Mouse (Mus musculus) G1E (cell line): ENCODE data around the gene Krtap3-1. TPM values are rescaled to one million over a fixed set of nuclear protein-coding genes. Genes with fewer than 3 reads are reported as not detected.

Experiments
- ATAC-seq: 2 replicates; pipeline ENCODE4 v1.8.0; 2016; ENCODE audit warnings: mild to moderate bottlenecking; ENCODE audit not compliant: insufficient number of reproducible peaks, poor library complexity, low FRiP score, severe bottlenecking; ENCODE audit errors: extremely low read depth
- DNase-seq: peaks from one replicate; pipeline ENCODE4 v3.0.0; 2012; ENCODE audit warnings: low spot score
- H3K27me3 ChIP-seq: 2 replicates; pipeline ENCODE4 v1.6.1; 2012; ENCODE audit warnings: mild to moderate bottlenecking, low read length, inconsistent platforms; ENCODE audit not compliant: insufficient read depth
- H3K36me3 ChIP-seq: replicated peaks from 2 replicates; pipeline ENCODE3; 2012; ENCODE audit warnings: mild to moderate bottlenecking, inconsistent platforms
- H3K4me1 ChIP-seq: 2 replicates; pipeline ENCODE4 v1.6.1; 2012; ENCODE audit warnings: low read depth, low read length, inconsistent platforms, mixed read lengths; ENCODE audit not compliant: insufficient read depth
- H3K4me3 ChIP-seq: 2 replicates; pipeline ENCODE4 v1.5.1; 2012; ENCODE audit warnings: low read depth, mild to moderate bottlenecking, inconsistent platforms, low read length, moderate library complexity, mixed read lengths
- H3K9me3 ChIP-seq: replicated peaks from 2 replicates; pipeline ENCODE4 v1.6.1; 2012; ENCODE audit warnings: inconsistent platforms
- CTCF ChIP-seq: IDR thresholded peaks from 2 replicates; pipeline ENCODE4 v1.5.1; 2012; ENCODE audit warnings: low read depth, low read length, inconsistent platforms, mixed read lengths
- GATA1 ChIP-seq: IDR thresholded peaks from 2 replicates; pipeline ENCODE4 v1.6.1; 2012; ENCODE audit warnings: borderline replicate concordance, low read length, inconsistent platforms, mixed read lengths
- GATA2 ChIP-seq: IDR thresholded peaks from 2 replicates; pipeline ENCODE4 v1.6.1; 2012; ENCODE audit warnings: low read depth, low read length, inconsistent platforms, borderline replicate concordance
- POLR2AphosphoS5 ChIP-seq: IDR thresholded peaks from 2 replicates; pipeline ENCODE4 v1.6.1; 2012; ENCODE audit warnings: low read depth, low read length, inconsistent platforms; ENCODE audit not compliant: insufficient replicate concordance
- TAL1 ChIP-seq: conservative IDR thresholded peaks from 2 replicates; pipeline ENCODE4 v1.6.1; 2012; ENCODE audit warnings: low read depth, low read length, inconsistent platforms, mixed read lengths
- polyA plus RNA-seq: library from polyadenylated mRNA; stranded (reverse); fragments of >175 nt; gene quantifications from 2 replicates; pipeline ENCODE4 v1.2.3, GENCODE M21; 2012
- total RNA-seq, 2 experiments: library from RNA; stranded (forward) in 1 of 2; stranded (reverse) in 1 of 2; fragments of 200-1000 nt in 1 of 2; fragments of >200 nt in 1 of 2; fragmentation: Nextera tagmentation in 1 of 2; gene quantifications; 2 replicates each; pipeline ENCODE4 v1.2.3; 2014 to 2017

Krtap3-1 gene
- total and polyA plus RNA-seq, 3 experiments = not detected

DNA sequence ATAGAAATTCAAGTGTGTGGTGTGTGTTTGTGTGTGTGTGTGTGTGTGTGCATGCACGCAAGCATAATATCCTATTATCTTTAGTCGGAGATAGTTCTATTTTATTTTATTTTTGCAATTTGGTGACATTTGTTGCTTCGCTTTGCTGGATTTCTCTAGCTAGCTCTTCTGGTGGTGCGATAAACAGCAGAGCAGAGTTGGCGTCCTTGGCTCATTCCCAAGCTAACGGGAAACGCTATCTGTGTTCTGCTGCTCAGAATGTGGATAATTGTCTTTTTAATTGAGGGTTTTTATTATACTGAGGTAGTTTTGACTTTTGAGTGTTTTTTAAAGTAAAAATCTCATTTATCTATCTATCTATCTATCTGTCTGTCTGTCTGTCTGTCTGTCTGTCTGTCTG, 18.7 kb upstream of the Krtap3-1 start:
- Histone ChIP-seq H3K27me3 (no peaks in the 10 kb centered on the region), H3K4me3 (no peak overlapping the region), H3K36me3 (no peaks in the 10 kb centered on the region), H3K9me3 (peaks cover 11% of the 10 kb centered on the region), H3K4me1 (no peaks in the 10 kb centered on the region)
- ATAC-seq (no peak), DNase-seq (no peak)
- TF ChIP-seq CTCF (no peak), POLR2AphosphoS5 (no peak), TAL1 (no peak), GATA1 (no peak), GATA2 (no peak)

- no peak for ATAC-seq
- no peak for TF ChIP-seq POLR2AphosphoS5
- TF ChIP-seq TAL1 = no peak
- TF ChIP-seq GATA2 = no peak
- no peak for TF ChIP-seq GATA1
- TF ChIP-seq CTCF = no peak
- no peak for DNase-seq
- Histone ChIP-seq H3K36me3 (no peaks in the 10 kb centered on the region), H3K4me3 (no peak within 1 kb of the TSS), H3K4me1 (no peaks in the 10 kb centered on the region), H3K27me3 (no peaks in the 10 kb centered on the region), H3K9me3 (peaks cover 11% of the 10 kb centered on the region)
These were observed 16.8 kb upstream of the Krtap3-1 start, which contains the start of gene Krtap1-4 for GRCm38 (mm10) chr11:99583245-99583704. TSS of gene Krtap1-4 (minus strand) at chr11:99583654.

DNA sequence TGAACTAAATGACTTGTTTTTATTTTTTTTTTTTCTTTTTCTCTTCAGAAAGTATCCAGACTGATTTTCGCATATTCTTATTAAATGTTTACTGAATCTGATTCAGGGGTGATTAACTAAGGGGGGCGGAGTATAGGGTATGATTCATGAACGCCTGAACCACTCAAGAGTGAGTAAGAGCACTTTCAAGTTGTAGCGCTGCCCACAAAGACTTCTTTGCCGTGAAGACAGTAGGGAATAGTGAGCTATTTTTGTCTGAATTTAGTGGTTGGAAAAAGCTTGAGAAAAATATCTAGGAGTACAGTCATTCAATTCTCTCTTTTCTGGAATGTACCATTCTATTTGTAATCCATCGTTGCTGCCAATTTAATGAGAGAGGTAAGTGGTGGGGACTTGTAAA, 15.1 kb upstream of the Krtap3-1 start:
- Histone ChIP-seq H3K36me3 (no peaks in the 10 kb centered on the region), H3K4me3 (no peak overlapping the region), H3K9me3 (peaks cover 11% of the 10 kb centered on the region), H3K27me3 (no peaks in the 10 kb centered on the region), H3K4me1 (no peaks in the 10 kb centered on the region)
- DNase-seq = no peak
- no peak for ATAC-seq
- no peak for TF ChIP-seq POLR2AphosphoS5
- TF ChIP-seq CTCF = no peak
- no peak for TF ChIP-seq GATA2
- TF ChIP-seq GATA1 = no peak
- TF ChIP-seq TAL1 = no peak

- no peaks in the 10 kb centered on the region for H3K4me1 ChIP-seq
- H3K36me3 ChIP-seq = no peaks in the 10 kb centered on the region
- peaks cover 11% of the 10 kb centered on the region for H3K9me3 ChIP-seq
- DNase-seq (no peak), ATAC-seq (no peak)
- no peak overlapping the region for H3K4me3 ChIP-seq
- H3K27me3 ChIP-seq = no peaks in the 10 kb centered on the region
- TF ChIP-seq CTCF (no peak), POLR2AphosphoS5 (no peak), TAL1 (no peak), GATA2 (no peak), GATA1 (no peak)
These were observed 14.6 kb upstream of the Krtap3-1 start for GRCm38 (mm10) chr11:99581051-99581450.

DNA sequence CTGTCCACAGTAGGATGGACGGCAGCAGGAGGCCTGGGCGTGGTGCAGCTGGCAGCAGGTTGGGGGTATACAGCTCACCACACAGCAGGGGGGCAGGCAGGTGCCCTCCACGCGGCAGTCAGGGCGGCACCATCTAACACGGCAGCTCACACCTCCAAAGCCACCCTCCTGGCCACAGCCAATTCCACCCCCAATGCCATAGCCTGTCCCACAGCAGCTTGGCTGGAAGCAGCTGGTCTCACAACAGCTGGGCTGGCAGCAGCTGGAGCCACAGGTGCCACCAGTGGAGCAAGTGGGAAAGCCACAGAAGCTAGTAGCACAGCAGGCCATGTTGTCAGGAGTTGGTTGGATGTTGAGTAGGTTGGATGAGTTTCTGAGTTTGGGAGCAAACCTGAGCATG, 14.2 kb upstream of the Krtap3-1 start, which contains the start of gene Krtap1-5:
Krtap1-5 (minus strand) TSS at position 381 of the 400 bp plus-strand sequence.
- no peak for DNase-seq
- TF ChIP-seq POLR2AphosphoS5 (no peak), TAL1 (no peak), GATA2 (no peak), GATA1 (no peak), CTCF (no peak)
- Histone ChIP-seq H3K27me3 (no peaks in the 10 kb centered on the region), H3K4me1 (no peaks in the 10 kb centered on the region), H3K9me3 (peaks cover 11% of the 10 kb centered on the region), H3K36me3 (no peaks in the 10 kb centered on the region), H3K4me3 (no peak within 1 kb of the TSS)
- no peak for ATAC-seq

- TF ChIP-seq TAL1 (no peak), CTCF (peak; percentile 38; the same call in 1 of the 2 replicates)
- H3K4me3 ChIP-seq = no peak overlapping the region
- DNase-seq (peak; percentile 2), ATAC-seq (peak; percentile 45; the same call in 1 of the 2 replicates)
- no peaks in the 10 kb centered on the region for H3K4me1 ChIP-seq
- no peaks in the 10 kb centered on the region for H3K27me3 ChIP-seq
- H3K9me3 ChIP-seq = peaks cover 11% of the 10 kb centered on the region
- no peaks in the 10 kb centered on the region for H3K36me3 ChIP-seq
These were observed 7.7 kb upstream of the Krtap3-1 start for GRCm38 (mm10) chr11:99574106-99574505.

DNA sequence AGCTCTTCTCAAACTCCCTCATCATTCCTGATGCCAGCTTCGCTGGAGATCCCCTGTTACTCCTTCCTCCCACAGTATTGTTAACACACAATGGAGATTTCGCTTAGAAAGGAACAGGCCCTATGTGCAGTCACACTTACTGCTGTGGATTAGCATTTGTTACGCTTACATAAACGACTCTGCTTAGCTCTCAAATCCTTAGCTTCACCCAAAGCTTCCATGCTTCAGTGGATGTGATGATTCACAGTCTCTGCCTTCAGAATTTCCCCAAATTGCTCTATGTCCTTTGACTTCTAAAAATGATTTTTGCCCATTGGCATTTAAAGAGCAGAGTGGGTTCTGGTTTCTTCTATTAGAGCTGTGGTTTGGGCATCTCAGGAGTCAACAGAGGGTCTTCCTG, 6.7 kb upstream of the Krtap3-1 start:
- peaks cover 11% of the 10 kb centered on the region for H3K9me3 ChIP-seq
- H3K4me1 ChIP-seq = no peaks in the 10 kb centered on the region
- no peak overlapping the region for H3K4me3 ChIP-seq
- DNase-seq (no peak), ATAC-seq (no peak)
- H3K36me3 ChIP-seq = no peaks in the 10 kb centered on the region
- H3K27me3 ChIP-seq = no peaks in the 10 kb centered on the region
- TF ChIP-seq TAL1 (no peak), CTCF (no peak), GATA1 (no peak), POLR2AphosphoS5 (no peak), GATA2 (no peak)
